Mouse (Mus musculus) forebrain, embryonic 14.5 days (tissue): ENCODE results near the gene Rhot1. TPM values are rescaled to one million over a fixed set of nuclear protein-coding genes. Genes with fewer than 3 reads are reported as not detected.

ENCODE experiments used
- ATAC-seq: fragments of 200-750 bp; cut with Nextera tagmentation; 2 replicates; pipeline ENCODE4 v1.8.0; 2017; ENCODE audit warnings: mild to moderate bottlenecking, moderate library complexity
- DNase-seq: peaks from one replicate; pipeline ENCODE4 v3.0.0-alpha.2; 2015; ENCODE audit warnings: low spot score
- H3K27ac ChIP-seq: fragments of 300-500 bp; sonication (generic); 2 replicates; pipeline ENCODE4 v1.5.1; 2014; ENCODE audit warnings: low read depth, mild to moderate bottlenecking, control low read depth, low read length, moderate library complexity
- H3K27me3 ChIP-seq: fragments of 300-500 bp; sonication (generic); replicated peaks from 2 replicates; pipeline ENCODE4 v1.6.1; 2014; ENCODE audit warnings: low read length, control low read depth, mixed read lengths; ENCODE audit not compliant: control insufficient read depth, insufficient read depth
- H3K36me3 ChIP-seq: fragments of 300-500 bp; sonication (generic); 2 replicates; pipeline ENCODE4 v1.6.1; 2014; ENCODE audit warnings: low read length, control low read depth; ENCODE audit not compliant: control insufficient read depth, insufficient read depth
- H3K4me1 ChIP-seq: fragments of 300-500 bp; sonication (generic); 2 replicates; pipeline ENCODE4 v1.6.1; 2014; ENCODE audit warnings: antibody characterized with exemption, low read length, control low read depth; ENCODE audit not compliant: control insufficient read depth, insufficient read depth
- H3K4me2 ChIP-seq: fragments of 300-500 bp; sonication (generic); 2 replicates; pipeline ENCODE4 v1.6.1; 2014; ENCODE audit warnings: mild to moderate bottlenecking, control low read depth, low read length
- H3K4me3 ChIP-seq: fragments of 300-500 bp; sonication (generic); 2 replicates; pipeline ENCODE4 v1.5.1; 2014; ENCODE audit warnings: low read depth, low read length, control low read depth
- H3K9ac ChIP-seq: fragments of 300-500 bp; sonication (generic); 2 replicates; pipeline ENCODE4 v1.6.1; 2014; ENCODE audit warnings: mild to moderate bottlenecking, low read length, control low read depth, moderate library complexity
- H3K9me3 ChIP-seq: fragments of 300-500 bp; sonication (generic); replicated peaks from 2 replicates; pipeline ENCODE4 v1.6.1; 2016; ENCODE audit warnings: low read length, control low read depth, mixed read lengths; ENCODE audit not compliant: control insufficient read depth
- WGBS: fragments of 180-500 bp; shearing (Covaris S2); extraction: QIAGEN DNeasy Blood & Tissue Kit; methylation state at CpG from one replicate; pipeline ENCODE4 v1.1.7; 2014; 5-methylcytosine and 5-hydroxymethylcytosine counted together
- polyA plus RNA-seq: library from polyadenylated mRNA; unstranded; fragments of >200 nt; fragmentation: Nextera tagmentation; extraction: Ambion mirVana; gene quantifications from 2 replicates; pipeline ENCODE4 v1.2.1, GENCODE M21; 2014

Gene Rhot1
- polyA plus RNA-seq, 1 experiment from 2014 or later, result 68.8 TPM

- Histone ChIP-seq H3K27me3 (no peaks in the 10 kb centered on the region), H3K4me2 (no peak overlapping the region), H3K4me3 (no peak overlapping the region), H3K36me3 (peaks cover 83% of the 10 kb centered on the region), H3K9ac (no peak overlapping the region), H3K27ac (no peak overlapping the region), H3K4me1 (no peaks in the 10 kb centered on the region), H3K9me3 (no peaks in the 10 kb centered on the region)
- DNase-seq, result peak; percentile 10
- ATAC-seq, result no peak
These were observed 38.2 kb downstream of the Rhot1 start for GRCm38 (mm10) chr11:80247026-80247425.

- Histone ChIP-seq H3K4me3 (no peak overlapping the region), H3K4me2 (no peak overlapping the region), H3K27me3 (no peaks in the 10 kb centered on the region), H3K27ac (no peak overlapping the region), H3K36me3 (peaks cover 73% of the 10 kb centered on the region), H3K9me3 (no peaks in the 10 kb centered on the region), H3K4me1 (no peaks in the 10 kb centered on the region), H3K9ac (no peak overlapping the region)
- 95% methylated on average over 3 of the region's 3 CpGs for WGBS
- DNase-seq (no peak), ATAC-seq (no peak)
These were observed 39.7 kb downstream of the Rhot1 start for GRCm38 (mm10) chr11:80248531-80248930.

GRCm38 (mm10) chr11:80264137-80264536 is 55.3 kb downstream of the Rhot1 start:
- no peak for ATAC-seq
- no peak for DNase-seq
- Histone ChIP-seq H3K36me3 (peaks cover 55% of the 10 kb centered on the region), H3K9me3 (no peaks in the 10 kb centered on the region), H3K4me3 (no peak overlapping the region), H3K4me1 (no peaks in the 10 kb centered on the region), H3K9ac (no peak overlapping the region), H3K27me3 (no peaks in the 10 kb centered on the region), H3K4me2 (no peak overlapping the region), H3K27ac (no peak overlapping the region)
- WGBS, result 94% methylated on average over 8 of the region's 8 CpGs

GRCm38 (mm10) chr11:80271096-80271495 is 62.3 kb downstream of the Rhot1 start:
- Histone ChIP-seq H3K4me3 (no peak overlapping the region), H3K9ac (no peak overlapping the region), H3K9me3 (no peaks in the 10 kb centered on the region), H3K27me3 (no peaks in the 10 kb centered on the region), H3K4me1 (no peaks in the 10 kb centered on the region), H3K27ac (no peak overlapping the region), H3K36me3 (peaks cover 12% of the 10 kb centered on the region), H3K4me2 (no peak overlapping the region)
- ATAC-seq, result no peak
- DNase-seq, result no peak
- 91% methylated on average over 5 of the region's 5 CpGs for WGBS

- Histone ChIP-seq H3K36me3 (no peaks in the 10 kb centered on the region), H3K4me2 (no peak overlapping the region), H3K4me3 (no peak overlapping the region), H3K27me3 (no peaks in the 10 kb centered on the region), H3K4me1 (no peaks in the 10 kb centered on the region), H3K9me3 (no peaks in the 10 kb centered on the region), H3K27ac (no peak overlapping the region), H3K9ac (no peak overlapping the region)
- WGBS, result 69% methylated on average over 3 of the region's 3 CpGs
- ATAC-seq (no peak), DNase-seq (no peak)
These were observed 66.2 kb downstream of the Rhot1 start for GRCm38 (mm10) chr11:80275011-80275410.

GRCm38 (mm10) chr11:80278054-80278453 is 69.2 kb downstream of the Rhot1 start:
- Histone ChIP-seq H3K27ac (no peak overlapping the region), H3K4me2 (no peak overlapping the region), H3K9ac (no peak overlapping the region), H3K36me3 (no peaks in the 10 kb centered on the region), H3K4me3 (no peak overlapping the region), H3K9me3 (no peaks in the 10 kb centered on the region), H3K27me3 (no peaks in the 10 kb centered on the region), H3K4me1 (no peaks in the 10 kb centered on the region)
- ATAC-seq (no peak), DNase-seq (no peak)
- WGBS, result 65% methylated on average over 2 of the region's 2 CpGs

- Histone ChIP-seq H3K4me2 (no peak overlapping the region), H3K9me3 (no peaks in the 10 kb centered on the region), H3K4me1 (no peaks in the 10 kb centered on the region), H3K36me3 (no peaks in the 10 kb centered on the region), H3K27ac (no peak overlapping the region), H3K4me3 (no peak overlapping the region), H3K27me3 (no peaks in the 10 kb centered on the region), H3K9ac (no peak overlapping the region)
- WGBS, result 80% methylated on average over 3 of the region's 3 CpGs
- no peak for ATAC-seq
- no peak for DNase-seq
These were observed 75.0 kb downstream of the Rhot1 start for GRCm38 (mm10) chr11:80283786-80284185.

- H3K27me3 ChIP-seq, result no peaks in the 10 kb centered on the region
- no peak for DNase-seq
These were observed 75.8 kb downstream of the Rhot1 start for GRCm38 (mm10) chr11:80284641-80285040.

GRCm38 (mm10) chr11:80287150-80287549 is 78.3 kb downstream of the Rhot1 start:
- no peaks in the 10 kb centered on the region for H3K27me3 ChIP-seq
- ATAC-seq (0 out of 2 replicates have a peak, but pooled peaks have one; percentile 45), DNase-seq (peak; percentile 87)
- H3K4me2 ChIP-seq, result no peak overlapping the region
- WGBS, result 16% methylated on average over 5 of the region's 5 CpGs
- no peak overlapping the region for H3K27ac ChIP-seq
- no peaks in the 10 kb centered on the region for H3K36me3 ChIP-seq
- no peak overlapping the region for H3K4me3 ChIP-seq
- peaks cover 5% of the 10 kb centered on the region; the same call in 1 of the 2 replicates for H3K4me1 ChIP-seq
- no peaks in the 10 kb centered on the region for H3K9me3 ChIP-seq
- H3K9ac ChIP-seq, result no peak overlapping the region

More at GRCm38 (mm10) chr11:80284641-80285040, 75.8 kb downstream of the Rhot1 start:
- 69% methylated on average over 6 of the region's 6 CpGs for WGBS
- Histone ChIP-seq H3K4me2 (no peak overlapping the region), H3K4me1 (peaks cover 4% of the 10 kb centered on the region; the same call in 1 of the 2 replicates), H3K4me3 (no peak overlapping the region), H3K9ac (no peak overlapping the region), H3K36me3 (no peaks in the 10 kb centered on the region), H3K9me3 (no peaks in the 10 kb centered on the region), H3K27ac (no peak overlapping the region)
- no peak for ATAC-seq
